Mouse (Mus musculus) v-Abl transformed pro-B cells (cell line): ENCODE results near the gene Pikfyve.

Source experiments
- in situ Hi-C, 2 experiments: fragments of 400-800 bp; cut with MboI; formaldehyde crosslinking; loops; one replicate each; pipeline ENCODE4 v1.15.1; 2025; ENCODE audit not compliant: unreplicated experiment in 2 of 2

Pikfyve gene

DNA sequence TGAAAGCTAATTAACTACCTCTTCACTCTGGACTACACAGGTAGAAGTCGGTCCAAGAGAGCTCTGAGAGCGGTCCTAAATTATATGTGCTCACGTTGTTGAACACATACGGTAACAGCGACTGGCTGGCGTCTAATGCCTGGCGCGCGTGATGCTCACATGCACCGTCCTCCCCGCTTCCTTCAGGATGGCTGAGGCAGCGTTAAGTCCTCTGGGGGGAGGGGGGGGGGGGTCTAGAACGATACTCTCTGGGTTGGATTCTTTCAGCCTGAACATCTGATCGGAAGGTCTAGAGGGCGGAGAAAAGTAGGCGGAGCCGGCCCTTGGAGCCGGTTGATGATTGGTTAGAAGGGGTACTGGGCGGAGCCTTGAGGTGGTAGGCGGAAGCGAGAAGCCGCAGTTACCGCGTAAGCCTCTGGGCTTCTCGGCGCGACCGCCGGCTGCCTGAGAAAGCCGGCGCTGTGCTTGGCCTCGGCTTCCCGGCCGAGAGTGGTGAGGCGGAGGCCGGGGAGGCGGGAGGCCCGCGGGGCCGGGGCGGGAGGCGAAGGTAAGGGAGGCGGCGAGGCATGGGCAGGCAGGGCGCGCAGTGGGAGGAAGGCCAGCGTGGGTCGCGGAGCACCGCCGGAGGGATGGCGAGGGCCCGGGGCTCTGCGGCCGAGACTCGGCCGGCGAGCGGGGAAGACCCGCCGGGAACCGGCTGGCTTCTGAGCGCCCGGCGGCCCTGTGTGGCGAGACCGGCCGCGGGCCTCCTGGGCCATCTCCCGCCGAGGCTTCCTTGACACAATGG is at the start of gene Pikfyve, which contains the start of gene Idh1:
Pikfyve (plus strand) TSS at position 397 of the 787 bp plus-strand sequence.
Idh1 (minus strand) TSS at position 214 of the 787 bp plus-strand sequence.
- in situ Hi-C loops: loop anchor here (10.0 to 25.0 kb wide), 5 partner anchors 474 to 1851 kb away; partner anchors contain the start of genes Rpe (in 2 of the 2) and Lancl1 (in 1 of the 2)

- in situ Hi-C loops: no loop called here
Observed at GRCm38 (mm10) chr1:65137560-65137959, 48.9 kb upstream of the Pikfyve start.

DNA sequence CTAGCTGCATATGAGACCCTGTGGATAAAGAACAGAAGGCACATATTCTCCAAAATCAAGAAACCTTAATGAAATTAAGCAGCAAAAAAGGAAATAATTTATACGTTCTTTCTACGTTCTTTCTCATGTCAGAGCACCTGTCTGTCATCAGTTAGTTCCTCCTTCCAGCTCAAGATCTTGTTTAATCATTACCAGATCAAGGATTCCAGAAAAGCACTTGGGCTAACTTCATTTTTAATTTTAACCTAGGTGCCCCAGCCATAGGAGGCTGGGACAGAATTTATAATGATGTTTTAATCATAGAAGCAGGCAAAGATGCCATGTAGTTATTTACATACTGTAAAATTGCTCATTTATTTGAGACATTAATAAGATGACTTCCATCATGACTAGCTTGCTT is 41.7 kb upstream of the Pikfyve start:
- in situ Hi-C loops: no loop called here

DNA sequence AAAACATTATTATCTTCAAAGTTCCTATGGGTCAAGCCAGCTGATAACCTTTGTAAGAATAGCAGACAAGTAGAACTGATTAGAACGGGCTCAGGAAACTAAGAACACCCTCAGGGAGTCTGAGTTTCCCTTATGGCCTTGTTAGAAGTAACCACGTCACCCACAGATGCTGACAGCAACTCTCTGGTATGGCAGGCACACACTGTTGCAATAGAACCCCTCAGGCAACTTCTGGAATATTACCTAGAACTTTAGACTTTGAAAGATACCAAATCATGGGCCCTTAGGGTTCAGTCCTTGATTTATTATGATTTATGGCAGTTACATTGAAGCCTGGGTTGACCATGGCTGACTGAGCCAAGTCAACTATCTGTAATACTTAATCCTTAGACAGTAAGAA is 39.9 kb upstream of the Pikfyve start:
- in situ Hi-C loops: no loop called here

- in situ Hi-C loops: no loop called here
Observed at GRCm38 (mm10) chr1:65147326-65147725, 39.2 kb upstream of the Pikfyve start.

- in situ Hi-C loops: no loop called here
Observed at GRCm38 (mm10) chr1:65147971-65148370, 38.5 kb upstream of the Pikfyve start.

- in situ Hi-C loops: no loop called here
Observed at GRCm38 (mm10) chr1:65154814-65155213, 31.7 kb upstream of the Pikfyve start.

DNA sequence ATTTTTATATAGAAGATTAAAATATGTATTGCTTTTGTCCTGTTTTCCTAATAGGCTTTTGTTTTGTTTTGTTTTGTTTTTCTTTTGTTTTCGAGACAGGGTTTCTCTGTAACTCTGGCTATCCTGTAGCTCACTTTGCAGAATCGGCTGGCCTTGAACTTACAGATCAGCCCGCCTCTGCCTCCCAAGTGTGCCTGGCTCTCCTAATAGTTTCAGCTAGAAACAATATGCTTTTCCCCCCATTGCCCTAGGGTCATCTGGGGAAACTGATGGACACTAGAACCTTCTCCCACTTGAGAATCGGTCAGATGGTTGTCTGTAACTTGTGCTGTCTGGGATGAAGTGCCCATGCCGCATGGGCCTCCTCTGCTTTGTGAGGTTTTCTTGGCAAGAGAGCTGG is 30.4 kb upstream of the Pikfyve start:
- in situ Hi-C loops: no loop called here

GRCm38 (mm10) chr1:65162210-65162609 is 24.3 kb upstream of the Pikfyve start:
- in situ Hi-C loops: no loop called here

GRCm38 (mm10) chr1:65167496-65167895 is 19.0 kb upstream of the Pikfyve start:
- in situ Hi-C loops: no loop called here

DNA sequence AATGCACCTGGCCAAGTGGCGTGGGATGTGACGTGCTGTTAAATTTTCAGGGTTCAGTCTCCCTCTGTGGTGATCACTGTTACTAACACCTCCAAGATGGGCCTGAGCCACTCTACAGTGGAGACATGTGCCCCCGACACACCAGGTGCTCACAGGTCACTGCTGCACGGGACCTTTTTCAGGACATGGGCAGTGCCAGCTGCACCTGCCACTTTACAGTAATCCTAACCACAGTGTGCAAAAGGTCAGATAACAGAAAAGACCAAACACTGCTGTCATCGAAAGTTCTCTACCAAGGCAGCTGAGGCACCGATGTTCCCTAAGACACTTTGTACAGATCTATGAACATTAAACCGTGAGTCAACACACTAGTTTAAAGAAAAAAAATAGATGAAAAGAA is 16.9 kb upstream of the Pikfyve start:
- in situ Hi-C loops: no loop called here

GRCm38 (mm10) chr1:65169947-65170346 is 16.5 kb upstream of the Pikfyve start:
- in situ Hi-C loops: loop anchor here in 1 of 2 experiments (10.0 kb wide), 1 partner anchor 455 kb away; no protein-coding TSS in a partner anchor

DNA sequence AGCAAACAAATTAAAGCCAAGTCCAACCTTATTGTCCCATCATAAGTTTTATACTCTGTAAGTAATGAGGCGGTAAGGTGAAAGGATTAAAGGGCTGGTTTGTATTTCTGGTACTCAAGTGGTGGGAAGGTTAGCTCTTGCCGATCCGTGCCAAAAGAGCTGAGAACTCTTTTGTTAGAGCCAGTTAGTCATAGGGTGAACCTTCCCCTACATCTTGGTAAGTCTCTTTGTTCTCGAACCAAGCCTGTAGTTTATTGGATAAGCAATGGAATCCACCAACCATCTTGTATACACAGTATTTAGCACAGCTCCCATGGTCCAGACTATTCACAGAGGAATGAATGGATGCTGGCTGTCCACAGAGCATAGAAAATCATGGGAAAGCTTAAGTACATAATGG is 14.9 kb upstream of the Pikfyve start:
- in situ Hi-C loops: loop anchor here in 1 of 2 experiments (10.0 kb wide), 1 partner anchor 457 kb away; no protein-coding TSS in a partner anchor

DNA sequence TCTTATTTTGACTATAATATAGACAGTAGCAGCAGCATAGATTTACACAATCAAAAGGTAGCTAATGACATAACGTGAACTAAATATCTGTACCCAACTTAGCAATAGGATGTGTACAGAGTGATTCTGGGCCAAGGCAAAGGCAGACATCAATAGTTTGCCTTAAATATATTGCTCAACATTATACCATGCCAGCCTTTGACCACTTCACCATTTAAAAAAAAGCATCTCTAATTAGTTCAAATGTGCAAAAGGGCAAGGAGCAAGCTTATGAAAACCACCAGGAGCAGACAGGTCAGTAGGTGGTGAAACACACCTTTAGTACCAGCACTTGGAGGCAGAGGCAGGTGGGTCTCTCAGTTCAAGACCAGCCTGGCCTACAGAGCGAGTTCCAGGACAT is 12.8 kb upstream of the Pikfyve start:
- in situ Hi-C loops: loop anchor here in 1 of 2 experiments (10.0 kb wide), 1 partner anchor 459 kb away; no protein-coding TSS in a partner anchor

GRCm38 (mm10) chr1:65176171-65176570 is 10.3 kb upstream of the Pikfyve start:
- in situ Hi-C loops: loop anchor here (5.0 to 25.0 kb wide), 6 partner anchors 64 to 1861 kb away; partner anchors contain the start of genes Lancl1 (in 1 of the 2) and Rpe (in 1 of the 2)

DNA sequence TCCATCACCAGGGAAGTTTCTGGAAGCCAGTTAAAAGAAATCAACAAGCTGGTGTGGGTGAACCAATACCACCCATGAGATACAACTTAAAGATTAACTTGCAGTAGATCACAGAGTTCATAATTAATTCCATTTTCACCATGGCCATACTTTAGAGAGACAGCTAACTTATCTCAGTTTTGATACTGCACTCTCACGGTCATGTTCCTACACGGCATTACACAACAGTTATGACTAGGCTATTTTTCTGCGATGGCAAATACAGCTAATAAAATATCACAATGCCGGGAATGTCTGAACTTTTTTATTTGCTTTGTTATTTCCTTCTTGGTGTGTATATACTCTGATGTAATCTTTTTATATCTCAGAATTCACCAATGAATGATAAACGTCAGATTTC is 9.6 kb upstream of the Pikfyve start:
- in situ Hi-C loops: loop anchor here (5.0 to 25.0 kb wide), 6 partner anchors 65 to 1860 kb away; partner anchors contain the start of genes Lancl1 (in 1 of the 2) and Rpe (in 1 of the 2)

GRCm38 (mm10) chr1:65177452-65177851 is 9.0 kb upstream of the Pikfyve start:
- in situ Hi-C loops: loop anchor here (5.0 to 25.0 kb wide), 6 partner anchors 65 to 1860 kb away; partner anchors contain the start of genes Lancl1 (in 1 of the 2) and Rpe (in 1 of the 2)

DNA sequence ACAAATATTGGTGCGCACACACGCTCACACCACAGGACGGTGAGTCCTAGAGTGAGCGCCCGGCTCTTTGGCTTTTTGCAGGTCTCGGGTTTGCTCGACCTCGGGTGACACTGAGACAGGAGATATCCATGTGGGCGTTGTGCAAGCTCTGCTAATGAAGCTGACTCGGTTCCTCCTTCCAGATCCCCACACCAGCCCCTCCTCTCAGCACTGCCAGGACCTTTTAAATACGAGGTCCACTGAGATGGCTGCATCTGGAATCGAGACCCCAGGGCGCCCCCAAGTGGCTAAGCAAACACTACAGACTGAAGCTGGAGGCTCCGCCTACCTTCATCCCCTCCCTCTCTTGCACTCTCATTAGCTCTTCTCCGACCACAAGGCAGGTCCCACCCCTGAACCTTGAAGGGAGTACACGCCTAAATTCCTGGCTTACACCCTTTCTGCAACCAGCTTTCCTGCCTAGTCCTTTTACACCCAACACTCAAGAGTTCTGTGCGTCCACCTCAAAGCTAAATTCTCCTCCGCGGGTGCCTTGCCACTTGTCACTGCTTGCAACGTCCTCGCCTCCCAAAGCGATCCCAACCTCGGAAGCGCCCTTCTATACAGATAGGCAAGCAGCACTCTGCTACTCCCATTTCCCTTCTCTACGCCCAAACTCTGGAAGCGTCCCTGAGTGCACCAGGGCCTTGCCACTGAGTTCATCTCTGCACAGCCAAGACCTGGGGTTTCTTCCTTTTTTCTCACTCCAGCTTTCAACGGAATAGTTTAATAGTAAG is 8.2 kb upstream of the Pikfyve start:
- in situ Hi-C loops: loop anchor here (5.0 to 25.0 kb wide), 6 partner anchors 66 to 1859 kb away; partner anchors contain the start of genes Lancl1 (in 1 of the 2) and Rpe (in 1 of the 2)

GRCm38 (mm10) chr1:65178902-65179432 is 7.5 kb upstream of the Pikfyve start:
- in situ Hi-C loops: loop anchor here (5.0 to 25.0 kb wide), 6 partner anchors 67 to 1858 kb away; partner anchors contain the start of genes Lancl1 (in 1 of the 2) and Rpe (in 1 of the 2)

DNA sequence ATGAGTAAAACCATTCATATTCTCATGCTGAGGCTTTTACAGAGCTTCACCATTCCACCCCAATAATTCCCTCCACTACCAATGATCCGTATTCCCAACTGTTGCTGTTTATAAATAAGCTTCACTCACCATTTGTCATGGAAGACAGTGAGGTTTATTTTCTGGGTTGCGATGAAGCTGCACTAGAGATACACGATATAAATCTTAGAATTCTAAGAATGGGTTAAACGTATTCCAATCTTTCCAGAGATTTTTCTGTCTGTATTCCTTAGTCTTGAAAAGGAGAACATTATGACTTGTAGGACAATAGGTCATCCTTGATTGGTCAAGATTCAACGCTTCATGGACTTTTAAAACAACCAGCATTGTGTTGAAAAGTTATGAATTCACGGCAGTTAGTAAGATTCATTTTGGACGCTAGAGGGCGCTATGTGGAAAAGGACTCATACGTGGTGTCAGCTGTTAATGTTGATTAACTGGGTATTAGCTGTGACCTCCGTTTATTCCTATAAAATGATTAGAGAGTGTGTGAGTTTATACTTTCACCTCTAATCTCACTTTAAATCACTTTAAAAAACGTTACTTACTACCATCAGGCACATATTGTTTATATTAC is 6.7 kb upstream of the Pikfyve start:
- in situ Hi-C loops: loop anchor here (5.0 to 25.0 kb wide), 7 partner anchors 67 to 1858 kb away; partner anchors contain the start of genes Rpe (in 2 of the 2) and Lancl1 (in 1 of the 2)
